Comparison of ENCODE assay signal across 14 mouse cellular contexts in genomic region chr2:156783349-156783728, GRCm38 (mm10). TPM values are rescaled to one million over a fixed set of nuclear protein-coding genes. Genes with fewer than 3 reads are reported as not detected.
DNase-seq lines count a peak whose midpoint lies in the region; ATAC-seq and TF ChIP-seq lines count a peak whose summit lies in the region.
"Had no signal": no experiment of that assay in that cellular context is flagged by ENCODE, and none has a peak within 500 bp of the region (broad histone marks: within the 10 kb centered on the region; RNA-seq: fewer than 3 reads in every experiment).

No protein-coding gene starts in this region.

- H3K36me3 ChIP-seq in intestine, embryonic 14.5 days (ENCODE audit: control insufficient read depth, insufficient read depth, low read length), result peaks cover 18% of the 10 kb centered on the region; the same call in 1 of the 2 replicates
- H3K36me3 ChIP-seq in intestine, postnatal 0 days (ENCODE audit: control insufficient read depth, insufficient read depth), result peaks cover 4% of the 10 kb centered on the region; the same call in 1 of the 2 replicates
- no peaks in the 10 kb centered on the region for H3K36me3 ChIP-seq in liver, embryonic 12.5 days
- H3K36me3 ChIP-seq: embryonic facial prominence, embryonic 10.5 days; forebrain, embryonic 15.5 days; midbrain, embryonic 15.5 days had no signal

- no peaks in the 10 kb centered on the region for H3K9me3 ChIP-seq in intestine, embryonic 14.5 days (ENCODE audit: control insufficient read depth, low read length)
- no peaks in the 10 kb centered on the region for H3K9me3 ChIP-seq in intestine, postnatal 0 days (ENCODE audit: control insufficient read depth)
- H3K9me3 ChIP-seq in liver, embryonic 12.5 days (replicated peaks), result peaks cover 8% of the 10 kb centered on the region; the same call in 1 of the 2 replicates
- H3K9me3 ChIP-seq: forebrain, embryonic 15.5 days; midbrain, embryonic 15.5 days had no signal

- H3K4me2 ChIP-seq in intestine, embryonic 14.5 days (ENCODE audit: low read length), result no peak overlapping the region
- H3K4me2 ChIP-seq in intestine, postnatal 0 days (replicated peaks; ENCODE audit: low read depth), result no peak overlapping the region
- peak overlapping the region; percentile 63 for H3K4me2 ChIP-seq in liver, embryonic 12.5 days
- H3K4me2 ChIP-seq: forebrain, embryonic 15.5 days; lung, embryonic 14.5 days; midbrain, embryonic 15.5 days had no signal

- peak; percentile 50 for DNase-seq in intestine, embryonic 14.5 days (ENCODE audit: low spot score)
- DNase-seq in adrenal gland, postnatal 25 days, result peak; percentile 45
- peak; percentile 56 for DNase-seq in testis, postnatal 10 days (ENCODE audit: low spot score)
- no peak for DNase-seq in cerebellum, postnatal 10 days
- DNase-seq: layer of hippocampus, adult 9-11 months; lung, embryonic 14.5 days had no signal

- H3K4me1 ChIP-seq in intestine, embryonic 14.5 days (replicated peaks; ENCODE audit: control insufficient read depth, insufficient read depth, low read length), result peaks cover 12% of the 10 kb centered on the region
- no peaks in the 10 kb centered on the region for H3K4me1 ChIP-seq in intestine, postnatal 0 days (replicated peaks; ENCODE audit: control insufficient read depth, insufficient read depth, low read length)
- peaks cover 67% of the 10 kb centered on the region for H3K4me1 ChIP-seq in liver, embryonic 12.5 days

- no peak overlapping the region for H3K4me3 ChIP-seq in intestine, embryonic 14.5 days (ENCODE audit: low read depth, low read length)
- H3K4me3 ChIP-seq in intestine, postnatal 0 days (ENCODE audit: low read depth, low read length), result no peak overlapping the region
- H3K4me3 ChIP-seq in liver, embryonic 12.5 days, result no peak overlapping the region
- H3K4me3 ChIP-seq: embryonic facial prominence, embryonic 10.5 days; forebrain, embryonic 15.5 days; midbrain, embryonic 15.5 days had no signal

- H3K27me3 ChIP-seq in intestine, embryonic 14.5 days (replicated peaks; ENCODE audit: control insufficient read depth, insufficient read depth, low read length), result no peaks in the 10 kb centered on the region
- H3K27me3 ChIP-seq in intestine, postnatal 0 days (replicated peaks; ENCODE audit: control insufficient read depth, insufficient read depth, low read length), result no peaks in the 10 kb centered on the region
- 0 out of 2 replicates have a peak, but pooled peaks cover 8% of the 10 kb centered on the region for H3K27me3 ChIP-seq in liver, embryonic 12.5 days (replicated peaks)
- H3K27me3 ChIP-seq: forebrain, embryonic 15.5 days; midbrain, embryonic 15.5 days had no signal

- 66% methylated on average over 9 of the region's 9 CpGs for WGBS in intestine, embryonic 14.5 days
- 33% methylated on average over 9 of the region's 9 CpGs for WGBS in intestine, postnatal 0 days
- WGBS in liver, embryonic 12.5 days (ENCODE audit: insufficient replicate concordance), result 7% methylated on average over 9 of the region's 9 CpGs

- no peak for TF ChIP-seq CTCF in intestine, postnatal 0 days (IDR thresholded peaks at IDR 0.05; ENCODE audit: low read depth)

- ATAC-seq in intestine, embryonic 14.5 days (replicated peaks; ENCODE audit: low FRiP score, low TSS enrichment, low read depth), result no peak; the same call in 1 of the 2 replicates
- no peak for ATAC-seq in intestine, postnatal 0 days
- ATAC-seq in liver, embryonic 12.5 days, result peak; percentile 86
- ATAC-seq in erythroid progenitor cell, adult 5-6 weeks (replicated peaks; ENCODE audit: low FRiP score, poor library complexity, severe bottlenecking), result no peak
- ATAC-seq: forebrain, embryonic 15.5 days; inflammation-experienced regulatory T-cells, adult 6 months; midbrain, embryonic 15.5 days had no signal

- no peak overlapping the region for H3K9ac ChIP-seq in intestine, embryonic 14.5 days (ENCODE audit: low read length)
- no peak overlapping the region for H3K9ac ChIP-seq in intestine, postnatal 0 days (ENCODE audit: low read depth, low read length)
- H3K9ac ChIP-seq in liver, embryonic 12.5 days, result peak overlapping the region; percentile 40; the same call in 1 of the 2 replicates
- H3K9ac ChIP-seq: forebrain, embryonic 15.5 days; lung, embryonic 14.5 days; midbrain, embryonic 15.5 days had no signal

- no peak overlapping the region for H3K27ac ChIP-seq in intestine, embryonic 14.5 days (ENCODE audit: low read depth)
- H3K27ac ChIP-seq in intestine, postnatal 0 days (ENCODE audit: low read depth, low read length), result no peak overlapping the region
- peak overlapping the region; percentile 90 for H3K27ac ChIP-seq in liver, embryonic 12.5 days
- H3K27ac ChIP-seq: forebrain, embryonic 15.5 days; midbrain, embryonic 15.5 days had no signal

RNA-seq across cellular contexts. Expression of gene Myl9, which starts 8.1 kb away (rescaled TPM):
- polyA plus RNA-seq in intestine, embryonic 14.5 days (2014; fragmentation: Nextera tagmentation; extraction: Ambion mirVana), result 1,449 and 1,579 TPM in 2 replicates
- 1,325 and 1,382 TPM in 2 replicates for polyA plus RNA-seq in intestine, postnatal 0 days (2015; fragmentation: Nextera tagmentation; extraction: Ambion mirVana)
- total RNA-seq in adrenal gland, postnatal 25 days (2021), result 42.3 and 50.9 TPM in 2 replicates
- 70.5 and 76.1 TPM in 2 replicates for polyA plus RNA-seq in liver, embryonic 12.5 days (2016; fragmentation: Nextera tagmentation; extraction: Ambion mirVana)
- 5.0 and 7.2 TPM in 2 replicates for total RNA-seq in erythroid progenitor cell, adult 5-6 weeks (2015; ENCODE audit: low replicate concordance)
- 0.45 and 10.7 TPM in 2 replicates for total RNA-seq in erythroid progenitor cell, adult 5-6 weeks (2017; ENCODE audit: low replicate concordance)
- total RNA-seq: CH12.LX had no signal
- polyA plus RNA-seq: inflammation-experienced regulatory T-cells, adult 6 months had no signal

RNA-seq across cellular contexts. Expression of gene Tgif2, which starts 56.5 kb away (rescaled TPM):
- polyA plus RNA-seq in intestine, embryonic 14.5 days (2014; fragmentation: Nextera tagmentation; extraction: Ambion mirVana), result 61.4 and 63.5 TPM in 2 replicates
- polyA plus RNA-seq in intestine, postnatal 0 days (2015; fragmentation: Nextera tagmentation; extraction: Ambion mirVana), result 6.4 and 7.0 TPM in 2 replicates
- 5.5 and 5.8 TPM in 2 replicates for total RNA-seq in adrenal gland, postnatal 25 days (2021)
- polyA plus RNA-seq in liver, embryonic 12.5 days (2016; fragmentation: Nextera tagmentation; extraction: Ambion mirVana), result 15.4 and 16.2 TPM in 2 replicates
- 2.2 and 3.8 TPM in 2 replicates for total RNA-seq in erythroid progenitor cell, adult 5-6 weeks (2015; ENCODE audit: low replicate concordance)
- 1.9 and 18.2 TPM in 2 replicates for total RNA-seq in erythroid progenitor cell, adult 5-6 weeks (2017; ENCODE audit: low replicate concordance)

Comparison
In these comparisons a context has a peak if more than half of its experiments do, and no peak if none do; other contexts are left out.
1. DNase-seq: peak in intestine, embryonic 14.5 days (single experiment), adrenal gland, postnatal 25 days (single experiment) and testis, postnatal 10 days (single experiment); none in cerebellum, postnatal 10 days (0 of 2).
2. RNA of gene Myl9, which starts 8.1 kb away (polyA plus RNA-seq): 1,449 to 1,579 TPM in intestine, embryonic 14.5 days and 1,325 to 1,382 TPM in intestine, postnatal 0 days; 70.5 to 76.1 TPM in liver, embryonic 12.5 days; every median in the first group is over 10 times any median in the second.